Mouse (Mus musculus): ENCODE measurements around the gene Ppp1r1a. TPM values are rescaled to one million over a fixed set of nuclear protein-coding genes. Genes with fewer than 3 reads are reported as not detected.

Gene Ppp1r1a
- total RNA-seq, 2 experiments from 2014 or later, result 147 to 153 TPM

DNA sequence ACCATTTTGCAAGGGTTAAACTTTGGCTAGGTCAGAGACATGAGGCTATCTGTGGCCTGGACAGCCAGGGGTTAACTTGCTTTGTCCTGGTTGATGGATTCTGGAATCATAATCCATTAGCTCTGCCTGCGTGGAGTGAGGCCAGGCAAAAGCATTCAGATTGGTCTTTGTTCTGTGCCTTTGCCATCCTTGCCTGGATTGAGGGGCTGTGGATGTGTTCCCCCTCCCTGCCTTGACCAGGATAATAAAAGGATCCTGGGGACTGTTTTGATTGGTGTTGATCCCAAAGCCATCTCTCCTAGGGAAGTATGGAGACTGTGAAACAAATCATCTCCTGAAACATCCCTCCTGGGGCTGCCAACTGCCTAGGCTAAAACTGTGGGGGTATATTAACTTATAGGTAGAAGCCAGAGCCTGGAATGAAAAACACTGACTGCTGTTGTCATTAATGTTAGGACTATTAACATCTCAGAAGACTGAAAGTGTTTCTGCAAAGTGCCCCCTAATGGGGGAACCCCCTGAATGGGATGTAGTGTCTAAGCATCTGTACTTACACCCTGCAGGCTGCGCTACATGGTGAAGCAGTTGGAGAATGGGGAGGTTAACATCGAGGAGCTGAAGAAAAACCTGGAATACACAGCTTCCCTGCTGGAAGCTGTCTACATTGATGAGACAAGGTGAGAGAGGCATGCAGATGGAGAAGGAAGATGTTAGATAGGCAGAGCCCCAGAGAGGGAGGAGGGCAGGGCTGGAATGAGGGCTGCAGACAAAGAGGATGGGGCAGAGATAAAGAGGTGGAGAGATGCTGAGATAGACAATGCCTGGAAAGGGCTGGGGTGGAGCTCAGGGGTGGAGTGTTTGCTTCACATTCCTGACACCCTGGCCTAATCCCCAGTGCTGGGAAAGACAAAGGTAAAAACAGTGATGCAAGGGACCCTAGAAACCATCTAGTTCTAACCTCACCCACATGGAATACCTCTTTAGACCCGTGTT is 18.1 kb downstream of the Ppp1r1a start:
- no peak for DNase-seq (ENCODE audit: low spot score in 2 of 2)
- intact Hi-C loops (cut with DNase I), result no loop called here

DNA sequence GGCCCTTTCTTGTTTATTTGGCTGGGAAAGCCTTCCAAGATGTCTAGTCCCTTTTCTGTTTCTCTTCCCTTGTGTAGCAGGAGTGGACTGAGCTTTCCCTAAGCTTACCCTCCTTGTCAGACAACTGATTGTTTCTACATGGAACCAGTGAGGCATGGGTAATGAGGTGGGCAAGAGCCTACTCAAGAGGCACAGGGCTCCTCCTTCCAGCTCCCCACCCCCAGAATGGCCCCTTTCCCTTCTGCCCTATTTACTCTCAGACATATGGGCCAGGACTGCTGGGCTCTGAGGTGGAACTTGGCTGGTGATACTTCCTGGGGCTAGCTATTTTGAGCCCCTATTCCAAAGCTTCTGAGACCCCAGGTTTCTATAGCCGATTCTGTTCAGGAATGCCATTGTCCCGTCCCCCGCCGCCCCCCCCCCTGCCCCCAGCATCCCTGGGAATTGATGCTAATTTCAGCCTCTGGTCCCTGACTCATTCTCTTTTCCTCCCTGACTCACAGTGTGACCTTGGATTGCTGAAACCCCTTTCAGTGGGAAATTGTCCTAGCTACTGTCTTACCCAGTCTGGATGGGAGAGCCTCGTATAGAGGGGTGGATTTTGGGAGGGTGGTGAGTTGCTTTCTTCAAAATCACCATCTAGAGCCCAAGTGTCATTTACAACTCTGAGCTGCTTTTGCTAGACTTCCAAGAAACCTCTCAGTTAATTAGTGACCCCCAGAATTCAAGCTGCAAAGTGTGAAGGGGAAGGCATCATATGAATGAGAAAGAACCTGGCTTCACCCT is 19.0 kb downstream of the Ppp1r1a start:
- intact Hi-C loops (cut with DNase I), result no loop called here
- DNase-seq (ENCODE audit: low spot score in 2 of 2), result no peak

DNA sequence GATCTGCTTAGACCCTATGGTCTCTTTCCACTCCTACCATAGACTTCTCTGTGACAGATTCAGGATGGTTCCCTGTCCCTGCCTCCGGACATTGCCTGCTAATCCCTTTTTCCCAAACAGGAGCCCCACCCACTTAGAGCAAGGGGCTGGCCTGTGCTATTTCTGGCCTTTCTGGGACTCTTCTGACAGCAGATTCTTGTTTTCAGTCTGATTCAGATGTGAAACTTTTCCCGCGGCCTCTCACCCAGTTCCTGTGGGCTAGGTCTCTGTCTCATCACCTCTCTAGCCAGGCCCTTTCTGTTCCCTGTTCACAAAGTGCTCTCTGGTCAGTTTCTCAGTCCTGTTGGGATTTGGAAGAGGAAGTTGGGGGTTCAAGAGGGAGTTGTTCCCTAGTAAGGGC is 22.9 kb downstream of the Ppp1r1a start:
- no peak for DNase-seq (ENCODE audit: low spot score in 2 of 2)
- intact Hi-C loops (cut with DNase I), result no loop called here

DNA sequence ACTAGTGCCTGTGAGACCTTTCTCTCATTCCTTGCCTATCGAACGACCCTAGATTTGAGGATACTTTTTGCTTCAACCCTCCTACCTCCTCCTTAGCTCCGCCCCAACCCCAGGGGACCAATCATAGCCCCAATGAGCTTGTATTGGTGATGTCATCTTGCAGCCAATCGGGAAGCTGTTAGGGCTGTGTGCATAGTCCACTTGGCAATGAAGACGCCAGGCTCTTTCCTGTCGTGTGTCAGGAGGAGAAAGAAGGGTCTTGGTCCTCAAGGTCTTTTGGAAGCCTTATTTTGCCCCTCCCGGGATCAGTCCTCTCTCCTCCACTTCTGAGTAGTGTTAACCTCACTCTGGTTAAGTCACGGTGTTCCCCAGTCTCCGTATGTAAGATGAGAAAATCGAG is 23.7 kb downstream of the Ppp1r1a start:
- intact Hi-C loops (cut with DNase I), result no loop called here
- peak; percentile 72 to 85 for DNase-seq (ENCODE audit: low spot score in 2 of 2)

DNA sequence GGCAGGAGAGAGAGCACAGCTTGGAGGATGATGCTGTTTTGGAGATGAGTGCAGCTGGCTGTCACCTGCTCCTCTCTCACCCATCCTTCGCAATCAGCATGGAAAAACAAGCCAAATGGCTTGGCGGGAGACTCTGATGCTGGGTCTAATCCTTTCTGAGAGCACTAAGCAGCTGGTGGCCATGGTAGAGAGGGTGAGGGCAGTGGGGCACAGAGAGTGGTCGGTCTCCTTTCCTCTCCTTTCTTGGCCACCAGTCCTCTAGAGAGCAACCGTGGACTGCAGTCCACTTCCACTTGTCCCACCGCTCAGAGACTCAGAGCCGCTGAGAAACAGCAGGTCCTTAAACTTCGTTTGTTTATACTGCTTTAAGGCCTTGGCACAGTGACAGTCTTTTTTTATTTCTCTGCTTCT is 24.2 kb downstream of the Ppp1r1a start:
- no peak for DNase-seq (ENCODE audit: low spot score in 2 of 2)
- intact Hi-C loops (cut with DNase I), result no loop called here

DNA sequence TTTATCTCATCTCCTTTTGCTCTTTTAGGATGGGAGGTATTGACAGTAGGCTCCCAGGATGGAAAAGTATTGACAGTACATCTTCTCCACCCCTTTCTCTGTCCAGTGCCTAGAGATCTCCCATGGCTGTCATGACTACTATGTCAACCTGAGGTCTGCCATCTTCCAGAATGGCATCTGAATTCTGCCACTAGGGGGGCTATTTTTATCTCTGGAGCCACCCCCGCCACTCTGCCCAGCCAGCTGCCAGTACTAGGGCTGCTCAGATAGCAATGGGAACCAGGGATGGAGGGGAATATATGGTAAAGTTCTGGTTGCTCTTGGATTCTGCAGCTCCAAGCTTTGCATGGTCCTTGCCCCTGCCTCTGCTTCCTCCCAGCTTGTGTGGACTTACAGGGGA is 26.2 kb downstream of the Ppp1r1a start:
- DNase-seq (ENCODE audit: low spot score in 2 of 2), result peak; percentile 52 to 84
- intact Hi-C loops (cut with DNase I), result no loop called here

DNA sequence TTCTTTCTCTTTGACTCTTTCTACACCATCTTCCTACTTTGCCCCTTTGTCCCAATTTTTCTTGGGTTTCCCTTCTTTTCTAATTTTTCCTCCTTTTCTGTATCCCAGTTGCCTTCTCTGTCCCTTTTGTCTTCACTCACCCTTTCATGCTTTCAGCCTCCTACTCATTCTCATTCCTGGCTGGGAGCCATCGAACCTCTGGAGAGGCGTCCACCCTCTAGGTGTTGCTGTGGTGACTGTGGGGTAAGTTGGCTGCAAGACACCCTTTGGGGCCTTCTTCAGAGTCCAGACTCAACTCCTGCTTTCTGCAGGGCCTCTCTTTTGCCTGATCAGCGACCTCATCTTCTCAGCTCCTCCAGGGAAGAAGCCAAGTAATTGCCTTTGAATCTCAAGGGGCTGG is 28.5 kb downstream of the Ppp1r1a start:
- no peak for DNase-seq (ENCODE audit: low spot score in 2 of 2)
- intact Hi-C loops (cut with DNase I), result no loop called here

DNA sequence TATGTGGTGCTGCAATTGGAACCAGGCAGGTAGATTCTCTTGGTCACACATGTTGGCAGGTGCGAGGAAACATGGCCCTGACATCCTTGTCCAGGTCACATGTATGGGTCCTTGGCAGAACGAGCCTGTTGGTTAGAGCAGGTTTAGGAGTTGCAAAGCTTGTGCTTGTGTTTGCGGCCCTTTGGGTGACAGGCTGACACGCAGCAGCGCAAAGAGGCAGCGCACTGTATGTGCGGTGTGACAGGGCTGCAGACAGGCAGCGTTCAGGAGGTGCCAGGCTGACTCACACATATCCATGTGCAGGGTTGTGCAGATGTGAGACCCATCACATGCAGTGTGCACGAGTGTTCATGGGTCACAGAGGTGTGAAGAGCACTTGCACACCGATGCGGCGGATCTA is 34.1 kb downstream of the Ppp1r1a start:
- intact Hi-C loops (cut with DNase I), result no loop called here
- peak in 1 of 2 experiments; percentile 46 for DNase-seq (ENCODE audit: low spot score in 2 of 2)

DNA sequence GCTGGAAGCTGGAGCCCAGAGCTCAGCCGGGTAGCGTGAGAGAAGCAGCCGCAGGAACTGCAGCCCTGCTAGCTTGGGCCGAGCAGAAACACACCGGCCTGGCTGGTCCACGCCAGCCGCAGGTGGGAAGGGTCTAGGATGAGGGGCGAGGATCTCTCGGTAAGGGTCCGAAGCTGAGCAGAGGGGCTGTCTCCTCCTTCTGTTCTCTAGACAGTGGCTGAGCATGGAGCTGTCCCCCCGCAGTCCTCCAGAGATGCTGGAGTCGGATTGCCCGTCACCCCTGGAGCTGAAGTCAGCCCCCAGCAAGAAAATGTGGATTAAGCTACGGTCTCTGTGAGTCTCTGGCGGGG is 34.6 kb downstream of the Ppp1r1a start:
- intact Hi-C loops (cut with DNase I), result no loop called here
- no peak for DNase-seq (ENCODE audit: low spot score in 2 of 2)

DNA sequence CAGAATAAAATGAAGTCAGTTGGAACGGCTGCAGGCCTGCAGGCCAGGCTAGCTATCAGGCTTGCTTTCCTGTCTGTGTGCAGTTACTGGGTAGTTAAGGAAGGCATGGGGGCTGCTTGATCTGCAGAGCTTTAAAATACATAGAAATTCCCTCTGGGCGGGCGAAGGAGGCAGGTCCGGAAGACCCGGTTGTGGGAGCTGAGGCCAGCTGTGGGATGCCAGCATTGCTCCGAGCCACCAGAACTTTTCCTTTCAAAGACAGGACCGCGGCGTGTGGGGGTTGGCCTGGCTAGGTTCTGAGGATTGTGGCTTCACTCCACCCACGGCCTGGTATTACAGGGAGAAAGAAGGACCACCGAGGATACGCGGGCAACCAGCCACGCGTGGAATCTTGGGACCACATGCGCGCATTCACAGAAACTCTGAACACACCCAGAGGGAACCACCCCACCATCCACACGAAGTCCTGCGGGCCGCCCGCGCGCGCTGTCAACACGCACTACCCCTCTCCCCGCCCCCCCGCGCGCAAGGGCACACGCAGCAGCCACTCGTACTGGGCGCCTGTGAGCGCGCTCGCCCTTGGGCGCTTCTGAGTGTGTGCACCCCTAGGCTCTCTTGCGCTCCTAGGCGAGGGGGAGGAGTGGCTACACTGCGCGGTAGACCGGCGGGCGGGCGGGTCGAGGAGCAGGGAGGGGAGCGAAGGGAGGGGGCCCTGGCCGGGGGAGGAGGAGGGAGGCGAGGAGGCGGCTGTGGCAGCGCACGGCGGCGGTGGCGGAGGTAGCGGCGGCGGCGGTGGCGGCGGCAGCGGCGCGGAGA is 35.2 kb downstream of the Ppp1r1a start, which contains the start of gene Pde1b:
Gene Pde1b, plus strand, starts transcription at position 600 of the 816 bp plus-strand sequence.
- intact Hi-C loops (cut with DNase I), result no loop called here

DNA sequence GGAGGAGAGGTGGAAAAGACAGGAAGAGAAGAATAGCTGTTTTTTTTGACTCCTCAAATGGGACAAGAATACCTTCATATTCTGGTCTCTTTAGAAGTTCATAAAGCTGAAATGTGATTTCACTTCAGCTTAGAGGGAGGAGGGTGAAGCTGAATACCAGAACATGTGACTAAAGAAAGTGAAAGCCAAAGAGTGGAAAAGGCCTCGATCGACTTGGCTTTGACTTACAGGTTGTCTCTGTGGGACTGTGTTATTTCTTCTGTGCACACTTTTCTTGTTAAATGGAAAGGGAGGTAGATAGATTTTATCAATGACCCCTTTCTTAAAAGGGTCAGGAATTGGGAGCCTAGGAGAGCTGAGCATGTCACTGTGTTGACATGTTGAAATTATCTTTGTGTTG is 36.6 kb downstream of the Ppp1r1a start:
- intact Hi-C loops (cut with DNase I), result no loop called here
- DNase-seq (ENCODE audit: low spot score in 2 of 2), result no peak

More for the DNA sequence above, 35.2 kb downstream of the Ppp1r1a start, which contains the start of gene Pde1b:
- DNase-seq (ENCODE audit: low spot score in 2 of 2), result peak; percentile 54 to 65

DNA sequence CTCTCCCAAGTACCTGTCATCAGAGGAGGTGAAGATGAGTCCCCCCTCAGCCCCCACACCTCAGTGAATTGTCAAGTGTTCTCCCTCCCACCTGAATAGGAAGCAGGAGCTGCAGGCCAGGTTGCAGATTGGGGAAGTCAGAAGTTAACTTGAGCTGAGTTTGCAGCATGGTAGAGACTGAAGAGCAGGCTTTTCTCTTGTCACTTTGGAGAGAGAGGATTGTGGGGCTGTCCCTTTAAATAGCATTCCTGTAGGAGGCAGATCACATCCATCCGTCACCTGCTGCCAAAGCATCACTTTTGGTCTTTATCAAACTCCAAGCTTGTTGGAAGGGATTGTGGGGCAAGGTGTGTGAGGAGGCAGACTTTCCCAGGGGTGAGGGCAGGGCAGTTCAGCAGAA is 37.1 kb downstream of the Ppp1r1a start:
- intact Hi-C loops (cut with DNase I), result no loop called here
- DNase-seq (ENCODE audit: low spot score in 2 of 2), result no peak

DNA sequence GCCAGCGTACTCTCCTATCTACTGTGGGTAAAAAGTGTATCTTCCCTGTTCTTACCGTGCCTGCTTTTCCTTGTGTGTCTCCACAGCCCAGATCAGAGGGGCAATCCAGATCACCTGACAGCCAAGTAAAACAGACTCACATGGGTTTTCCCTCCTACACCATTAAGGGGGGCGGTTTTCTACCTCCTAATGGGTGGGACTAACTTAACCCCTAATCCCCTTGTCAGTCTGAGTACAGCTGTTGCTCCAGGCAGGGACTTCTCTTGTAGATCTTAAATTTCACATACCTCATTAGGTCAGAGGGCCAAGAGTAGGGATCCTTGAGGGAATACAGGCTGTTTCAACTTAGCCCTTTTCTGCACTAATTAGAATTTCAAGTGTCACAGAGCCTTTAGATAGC is 39.6 kb downstream of the Ppp1r1a start:
- DNase-seq (ENCODE audit: low spot score in 2 of 2), result no peak
- intact Hi-C loops (cut with DNase I), result no loop called here

DNA sequence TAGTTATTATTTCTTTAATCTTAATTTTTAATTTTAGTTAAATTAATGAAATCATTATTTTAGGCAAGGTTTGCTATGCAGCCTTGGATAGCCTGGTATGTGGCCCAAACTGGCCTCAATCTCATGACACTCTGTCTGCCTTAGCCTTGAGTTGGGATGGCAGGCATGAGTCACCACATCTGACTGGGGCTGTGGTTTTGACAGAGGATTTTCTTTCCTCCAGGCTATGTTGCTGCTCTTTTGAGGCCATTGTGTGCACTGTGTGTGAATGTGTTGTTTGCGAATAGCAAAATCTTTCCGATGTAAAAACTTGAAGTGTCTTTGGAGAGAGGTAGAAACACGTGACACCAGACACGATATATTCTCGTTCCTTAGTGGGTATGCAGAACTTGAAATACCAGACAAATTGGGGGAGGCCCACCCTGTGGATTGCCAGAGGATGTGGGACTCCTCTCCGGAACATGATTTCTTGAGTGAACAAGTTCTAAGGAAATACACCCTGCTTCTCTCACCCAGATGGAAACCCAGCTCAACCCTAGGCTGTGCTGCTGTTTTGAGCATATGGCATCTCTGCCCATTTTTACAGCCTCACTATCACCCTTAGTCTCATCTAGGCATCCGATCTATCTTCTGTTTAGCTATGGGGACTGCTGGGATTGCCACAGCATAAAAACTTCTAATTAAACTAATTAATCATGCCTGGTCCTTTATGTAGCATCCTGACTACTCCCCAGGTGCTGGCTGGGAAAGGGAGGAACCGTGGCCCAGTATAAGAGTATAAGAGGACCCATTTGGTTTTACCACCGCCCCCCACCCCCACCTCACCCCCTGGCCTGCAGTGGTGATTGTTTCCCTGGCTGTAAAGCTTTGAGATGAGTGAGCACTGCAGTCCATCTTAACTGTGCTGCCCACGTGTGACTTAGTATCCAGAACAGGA is 41.3 kb downstream of the Ppp1r1a start:
- intact Hi-C loops (cut with DNase I), result no loop called here

DNA sequence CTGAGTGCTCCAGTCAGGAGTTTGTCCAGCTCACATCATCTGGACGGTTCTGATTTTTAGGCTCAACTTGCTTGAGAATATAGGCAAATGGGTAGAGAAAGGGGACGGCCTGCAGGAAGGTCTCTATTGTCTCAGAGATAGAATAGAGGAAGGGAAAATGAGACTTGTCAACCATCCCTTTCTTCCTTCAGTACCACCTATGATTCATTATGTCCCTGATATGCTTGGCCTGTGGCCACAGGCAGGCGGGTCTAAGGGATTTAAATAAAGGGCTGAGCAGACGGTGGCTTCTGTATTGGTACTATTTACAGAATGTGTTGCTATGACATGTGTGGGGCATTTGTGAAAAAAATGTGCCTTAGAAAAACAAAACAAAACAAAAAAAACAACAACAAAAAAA is 49.5 kb downstream of the Ppp1r1a start:
- intact Hi-C loops (cut with DNase I), result no loop called here
- DNase-seq (ENCODE audit: low spot score in 2 of 2), result no peak

More for the DNA sequence above, 41.3 kb downstream of the Ppp1r1a start:
- DNase-seq (ENCODE audit: low spot score in 2 of 2), result no peak

DNA sequence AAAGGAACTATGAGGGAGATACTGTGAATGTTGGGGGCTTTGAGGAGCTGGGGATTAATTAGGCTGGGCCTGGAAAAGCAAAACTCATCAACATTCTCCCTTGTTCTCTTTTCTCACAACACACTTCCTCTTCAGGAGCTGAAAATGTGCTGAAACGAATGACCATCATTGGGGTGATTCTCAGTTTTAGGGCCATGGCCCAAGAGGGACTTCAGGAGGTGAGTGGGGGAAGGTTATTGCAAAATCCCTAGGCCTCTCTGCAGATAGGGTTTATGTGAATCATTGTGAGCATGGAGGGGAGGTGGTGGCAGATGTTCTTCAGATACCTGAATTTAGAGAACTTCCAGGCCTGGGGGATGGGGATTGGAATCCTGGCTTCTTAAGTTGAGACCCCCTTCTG is 51.1 kb downstream of the Ppp1r1a start:
- intact Hi-C loops (cut with DNase I), result no loop called here
- DNase-seq (ENCODE audit: low spot score in 2 of 2), result no peak

DNA sequence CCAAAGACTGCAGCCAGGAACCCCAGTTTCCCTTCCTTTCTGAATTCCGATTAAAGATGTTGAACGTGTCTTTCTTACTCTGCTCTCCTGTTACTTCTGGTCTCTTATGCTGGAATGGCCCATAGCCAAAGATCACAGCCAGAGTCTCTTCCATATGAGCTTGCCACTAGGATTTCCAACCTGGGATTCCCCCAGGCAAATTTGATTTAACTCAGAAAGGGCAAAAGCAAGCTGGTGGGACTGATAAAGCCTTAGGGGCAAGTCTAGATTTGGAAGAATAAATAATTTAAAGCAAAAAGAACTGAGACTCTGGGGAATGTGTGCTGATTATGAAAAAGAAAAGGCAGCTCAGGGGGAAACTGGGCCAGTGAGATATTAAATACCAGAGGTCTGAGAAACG is 52.7 kb downstream of the Ppp1r1a start:
- no peak for DNase-seq (ENCODE audit: low spot score in 2 of 2)
- intact Hi-C loops (cut with DNase I), result no loop called here

DNA sequence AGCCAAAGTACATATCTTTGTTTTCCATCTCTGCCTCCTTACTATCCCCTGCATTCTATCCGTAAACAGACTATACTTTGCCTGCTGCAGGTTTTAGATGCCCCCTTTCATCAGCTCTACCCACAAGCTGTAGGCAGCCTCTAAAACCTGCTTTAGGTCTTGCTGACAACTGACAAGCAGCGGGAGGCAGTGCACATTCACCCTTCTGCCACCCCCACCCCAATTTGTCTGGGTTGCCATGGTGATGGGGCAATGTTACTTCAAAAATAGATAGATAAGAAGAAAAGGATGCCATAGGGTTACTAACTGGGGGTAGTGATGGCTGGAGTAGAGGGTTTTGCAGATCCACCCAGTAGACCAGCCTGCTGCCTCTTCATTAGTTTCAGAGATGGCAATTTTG is 53.3 kb downstream of the Ppp1r1a start:
- intact Hi-C loops (cut with DNase I), result loop anchor here (5.0 kb wide), 1 partner anchor 48 kb away; no protein-coding TSS in a partner anchor
- peak in 1 of 2 experiments; percentile 30 for DNase-seq (ENCODE audit: low spot score in 2 of 2)
